Mouse (Mus musculus) common myeloid progenitor, adult 5-6 weeks (primary cell): ENCODE results near the gene Catsperb. TPM values are rescaled to one million over a fixed set of nuclear protein-coding genes. Genes with fewer than 3 reads are reported as not detected.
"Not testable (repeated sequence)": the region's sequence is repeated elsewhere in the genome, so short reads cannot be mapped to it uniquely, and the experiment has no call there.

Experiments
- ATAC-seq: replicated peaks from 2 replicates; pipeline ENCODE4 v1.8.0; 2016; ENCODE audit warnings: low read depth, mild to moderate bottlenecking, moderate TSS enrichment, inconsistent platforms; ENCODE audit not compliant: poor library complexity, severe bottlenecking
- total RNA-seq: library from RNA; stranded (forward); fragments of 200-1000, 187-1606 nt; gene quantifications from 2 replicates; pipeline ENCODE4 v1.2.3, GENCODE M21; 2017

Catsperb gene
- total RNA-seq = not detected in 2 replicates

DNA sequence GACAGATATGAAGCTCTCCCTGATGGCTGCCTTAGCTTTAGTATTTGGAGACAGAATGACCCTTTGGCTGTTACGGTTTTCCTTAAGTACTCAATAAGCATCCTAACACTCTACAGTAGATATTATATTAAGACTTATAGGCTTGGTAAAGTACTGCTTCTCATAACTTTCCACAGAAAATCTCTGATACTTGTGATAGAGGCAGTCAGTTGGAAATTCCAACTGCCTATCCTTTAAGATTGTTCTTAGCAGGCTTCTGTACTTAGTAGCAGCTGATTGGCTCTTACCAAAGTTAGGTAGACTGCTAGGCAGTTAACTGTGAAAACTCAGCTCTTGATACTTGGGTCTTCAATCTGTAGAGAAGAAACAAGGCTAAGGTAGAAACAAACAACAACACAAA is at the start of gene Catsperb:
Gene Catsperb (plus strand): TSS at position 301 of the 400 bp plus-strand sequence.
- ATAC-seq = not testable (repeated sequence)

DNA sequence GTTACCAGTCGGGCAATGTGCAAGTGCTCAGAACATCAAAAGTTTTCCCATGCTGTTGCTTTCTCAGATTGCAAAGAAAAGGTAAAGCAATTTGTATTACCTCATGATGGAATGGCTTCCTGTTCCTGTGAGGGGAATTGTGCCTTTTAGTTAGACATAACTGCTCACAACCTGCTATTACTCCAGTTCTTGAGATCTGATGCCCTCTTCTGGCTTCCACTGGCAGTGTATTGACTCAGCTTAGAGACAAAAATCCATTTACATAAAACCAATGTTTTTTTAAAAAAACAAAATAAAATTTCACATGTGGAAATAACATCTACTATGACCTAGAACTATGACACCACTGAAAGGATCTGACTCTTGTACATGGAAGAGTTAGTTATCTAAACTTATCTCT is 43.0 kb upstream of the Catsperb start:
- not testable (repeated sequence) for ATAC-seq

DNA sequence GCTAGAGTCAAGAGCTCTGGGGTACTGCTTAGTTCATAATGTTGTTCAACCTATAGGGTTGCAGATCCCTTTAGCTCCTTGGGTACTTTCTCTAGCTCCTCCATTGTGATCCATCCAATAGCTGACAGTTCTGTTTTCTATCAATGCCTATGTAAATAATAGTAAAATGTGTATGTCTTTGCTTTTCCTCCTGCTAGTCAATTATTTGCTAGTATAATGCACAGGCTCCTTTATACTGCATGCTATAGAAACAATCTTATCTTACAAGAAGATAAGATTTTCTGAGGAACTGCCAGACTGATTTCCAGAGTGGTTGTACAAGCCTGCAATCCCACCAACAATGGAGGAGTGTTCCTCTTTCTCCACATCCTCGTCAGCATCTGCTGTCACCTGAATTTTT is 23.0 kb upstream of the Catsperb start:
- ATAC-seq = not testable (repeated sequence)

DNA sequence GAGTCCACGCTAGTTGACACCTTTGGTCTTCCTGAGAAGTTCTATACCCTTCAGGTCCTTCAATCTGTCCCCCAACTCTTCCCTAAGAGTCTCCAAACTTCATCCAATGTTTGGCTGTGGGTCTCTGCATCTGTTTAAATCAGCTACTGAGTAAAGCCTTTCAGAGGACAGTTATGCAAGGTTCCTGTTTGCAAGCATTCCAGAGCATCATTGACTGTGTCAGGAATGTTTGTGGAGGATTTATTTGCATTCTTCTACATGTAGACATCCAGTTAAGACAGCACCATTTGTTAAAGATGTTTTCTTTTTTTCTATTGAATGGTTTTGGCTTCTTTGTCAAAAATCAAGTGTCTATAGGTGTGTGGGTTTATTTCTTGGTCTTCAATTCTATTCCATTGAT is 21.7 kb downstream of the Catsperb start:
- no peak for ATAC-seq

DNA sequence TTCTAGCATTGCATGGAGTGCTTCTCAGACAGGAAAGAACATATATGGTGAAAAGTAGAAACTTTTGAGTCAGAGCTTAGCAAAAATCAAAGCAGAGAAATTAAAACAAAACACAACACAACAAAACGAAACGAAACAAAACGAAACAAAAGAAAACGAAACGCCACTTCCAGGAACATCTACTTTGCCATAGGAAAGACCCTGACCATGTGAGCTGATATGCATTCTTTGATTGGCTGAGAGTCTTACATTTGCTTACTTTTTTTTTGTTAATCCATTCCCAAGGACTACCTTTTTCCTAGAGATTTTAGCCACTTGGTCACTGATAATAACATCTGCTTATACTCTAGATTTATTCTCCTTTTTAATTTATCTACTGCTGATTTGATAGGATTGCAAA is 57.6 kb downstream of the Catsperb start:
- ATAC-seq = no peak

DNA sequence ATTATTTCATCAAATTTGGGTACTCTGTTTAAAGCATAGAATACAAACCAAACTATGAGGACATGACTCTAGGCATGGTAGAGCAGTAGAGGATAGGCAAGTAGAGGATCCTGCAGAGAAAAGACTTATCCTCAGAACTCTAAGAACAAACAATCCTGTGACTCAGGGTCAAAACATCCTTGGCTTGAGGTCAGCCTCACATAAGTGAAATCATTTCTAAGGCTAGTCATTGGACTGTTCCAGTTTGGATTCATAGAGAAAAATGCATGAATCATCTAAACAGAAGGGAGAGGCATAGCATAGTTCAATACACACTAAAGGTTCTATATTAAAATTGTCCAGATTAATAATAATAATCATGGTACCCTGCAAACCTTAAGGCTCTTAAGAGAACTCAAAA is 79.1 kb downstream of the Catsperb start:
- ATAC-seq = no peak

DNA sequence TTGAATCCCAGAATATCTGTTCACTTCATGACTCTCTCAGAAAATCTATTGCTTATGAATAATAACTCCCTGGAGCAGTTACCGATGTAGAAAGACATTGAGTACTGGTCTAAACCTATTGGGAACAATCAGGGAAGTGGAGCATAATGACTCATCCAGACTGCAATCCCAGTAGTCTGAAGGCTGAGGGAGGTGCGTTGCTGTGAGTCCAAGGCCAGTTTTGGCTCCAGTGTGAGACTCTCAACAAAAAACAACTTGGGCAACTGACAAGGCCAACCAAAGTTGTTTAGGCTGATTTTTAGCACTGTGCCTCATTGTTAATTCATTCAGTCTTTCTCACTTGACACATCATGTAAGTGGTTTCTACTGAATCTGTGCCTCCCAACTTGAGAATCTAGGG is 106.9 kb downstream of the Catsperb start:
- not testable (repeated sequence) for ATAC-seq

DNA sequence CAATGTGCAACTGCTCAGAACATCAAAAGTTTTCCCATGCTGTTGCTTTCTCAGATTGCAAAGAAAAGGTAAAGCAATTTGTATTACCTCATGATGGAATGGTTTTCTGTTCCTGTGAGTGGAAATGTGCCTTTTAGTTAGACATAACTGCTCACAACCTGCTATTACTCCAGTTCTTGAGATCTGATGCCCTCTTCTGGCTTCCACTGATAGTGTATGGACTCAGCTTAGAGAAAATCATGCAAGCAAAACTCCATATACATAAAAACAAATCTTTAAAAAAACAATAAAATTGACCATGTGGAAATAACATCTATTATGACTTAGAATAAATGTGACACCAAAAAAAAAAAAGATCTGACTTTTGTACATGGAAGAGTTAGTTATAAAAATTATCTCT is 202.2 kb downstream of the Catsperb start:
- not testable (repeated sequence) for ATAC-seq

DNA sequence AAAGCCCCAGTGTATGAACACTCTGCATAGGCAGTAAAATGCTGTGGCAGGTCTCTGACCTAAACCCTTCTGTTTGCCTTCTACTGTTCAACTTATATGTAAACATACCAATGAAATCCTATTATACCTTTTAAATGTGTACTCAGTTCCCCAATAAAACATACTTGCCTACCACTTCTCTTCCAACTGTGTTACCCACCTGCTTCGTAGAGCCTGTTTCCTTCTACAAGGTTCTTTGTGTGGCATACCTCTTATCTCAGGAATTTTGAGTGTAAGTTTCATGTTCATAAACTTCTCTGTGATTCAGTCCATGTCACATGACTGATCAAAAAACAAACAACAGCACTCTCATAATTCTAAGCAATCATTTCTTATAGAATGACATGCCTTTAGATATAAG is 228.7 kb downstream of the Catsperb start:
- ATAC-seq = no peak

DNA sequence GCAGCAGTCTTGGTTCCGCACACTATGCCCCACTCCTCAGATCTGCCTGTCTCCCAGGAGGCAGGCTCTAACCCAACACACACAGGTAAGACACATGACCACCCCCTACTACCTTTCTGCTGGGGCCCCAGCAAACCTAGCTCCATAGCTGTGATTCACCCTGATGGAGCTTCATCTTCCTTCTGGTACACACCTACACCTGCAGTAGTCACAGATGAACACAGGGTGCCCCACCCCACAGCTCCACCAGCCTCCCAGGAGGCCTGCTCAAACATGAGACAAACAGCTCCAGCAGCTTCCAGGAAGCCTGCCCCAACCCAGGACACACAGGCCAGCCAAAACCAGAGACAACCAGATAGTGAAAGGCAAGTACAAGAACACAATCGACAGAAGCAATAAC is 263.0 kb downstream of the Catsperb start:
- no peak for ATAC-seq
